Mouse (Mus musculus) 3134 (cell line): ENCODE data around the gene Prm3.
"Not testable (repeated sequence)": the region's sequence is repeated elsewhere in the genome, so short reads cannot be mapped to it uniquely, and the experiment has no call there.

ENCODE experiments used
- DNase-seq: peaks from one replicate; pipeline ENCODE4 v3.0.0-alpha.2; 2011; ENCODE audit warnings: low spot score; ENCODE audit not compliant: insufficient read length; ENCODE audit errors: extremely low read depth

Gene Prm3

DNA sequence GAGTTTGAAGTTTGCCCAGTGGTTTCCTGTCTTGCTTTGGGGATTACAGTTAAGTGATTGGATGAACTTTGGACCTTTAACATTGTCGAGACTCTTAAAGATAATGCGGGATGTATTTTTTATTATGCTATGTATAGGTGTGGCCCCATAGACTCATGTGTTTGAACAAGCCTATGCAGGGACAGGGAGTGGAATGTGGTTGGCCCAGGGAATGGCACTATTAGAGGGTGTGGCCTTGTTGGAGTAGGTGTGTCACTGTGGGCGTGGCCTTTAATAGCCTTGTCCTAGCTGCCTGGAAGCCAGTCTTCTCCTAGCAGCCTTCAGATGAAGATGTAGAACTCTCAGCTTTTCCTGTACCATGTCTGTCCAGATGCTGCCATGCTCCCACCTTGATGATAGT is 11.7 kb upstream of the Prm3 start:
- not testable (repeated sequence) for DNase-seq

DNA sequence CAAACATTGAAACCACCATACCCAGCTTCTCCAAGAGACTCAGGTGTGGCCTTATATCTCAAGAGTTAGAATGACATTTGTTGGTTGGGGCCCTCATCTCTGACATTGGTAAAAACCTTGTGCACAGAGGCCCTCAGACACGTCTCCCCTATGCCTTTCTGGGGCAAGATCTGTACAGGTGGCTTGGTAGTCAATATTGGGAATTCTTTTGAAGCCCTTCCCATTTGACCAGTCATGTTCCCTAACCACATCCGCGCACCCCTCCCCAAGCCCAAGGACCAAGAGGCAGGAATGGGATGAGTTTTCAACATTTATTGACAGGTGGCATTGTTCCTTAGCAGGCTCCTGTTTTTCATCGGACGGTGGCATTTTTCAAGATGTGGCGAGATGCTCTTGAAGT is 5.3 kb upstream of the Prm3 start, which contains the start of gene Prm2:
Gene Prm2, minus strand, starts transcription at position 101 of the 400 bp plus-strand sequence.
- no peak for DNase-seq

DNA sequence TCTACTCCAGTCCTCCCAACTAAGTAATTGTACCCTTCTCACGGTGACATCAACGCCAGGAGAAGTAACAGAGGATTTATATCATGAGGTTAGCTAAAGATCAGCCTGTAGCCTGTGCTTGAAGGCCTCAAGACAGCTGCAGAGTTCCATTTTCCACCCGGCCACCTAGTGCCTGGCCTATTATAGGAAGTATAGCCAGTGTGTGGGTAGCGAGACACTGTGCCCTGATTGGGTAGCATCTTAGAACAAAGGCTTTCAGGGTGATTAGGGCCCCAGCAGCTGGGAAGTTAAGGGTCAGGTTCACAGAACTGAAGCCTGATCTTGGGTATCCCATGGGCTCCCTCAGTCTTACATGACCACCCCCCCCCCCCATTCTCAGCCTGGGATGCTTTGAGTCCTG is 1.8 kb downstream of the Prm3 start:
- DNase-seq: no peak

DNA sequence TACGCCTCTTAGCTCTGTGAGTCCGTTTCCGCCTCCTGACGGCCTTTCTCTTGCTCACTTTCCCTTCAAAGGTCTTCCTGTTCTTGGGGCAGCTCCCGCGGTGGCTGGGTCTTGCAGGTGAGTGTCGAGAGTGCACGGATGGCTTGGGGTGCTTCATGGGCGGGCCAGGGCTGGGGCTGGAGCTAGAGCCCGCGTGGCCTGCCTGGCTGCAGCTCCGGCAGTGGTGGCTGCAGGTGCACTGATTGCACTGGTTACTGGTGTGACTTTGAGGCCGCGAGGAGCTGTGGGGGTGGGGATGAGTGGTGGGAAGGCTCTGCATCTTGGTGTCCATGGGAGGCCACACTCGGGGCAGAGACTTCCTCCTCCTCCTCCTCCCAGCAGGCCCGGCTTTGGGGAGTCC is 2.4 kb downstream of the Prm3 start, which contains the start of gene Tnp2:
Gene Tnp2, minus strand, starts transcription at position 390 of the 400 bp plus-strand sequence.
- no peak for DNase-seq

DNA sequence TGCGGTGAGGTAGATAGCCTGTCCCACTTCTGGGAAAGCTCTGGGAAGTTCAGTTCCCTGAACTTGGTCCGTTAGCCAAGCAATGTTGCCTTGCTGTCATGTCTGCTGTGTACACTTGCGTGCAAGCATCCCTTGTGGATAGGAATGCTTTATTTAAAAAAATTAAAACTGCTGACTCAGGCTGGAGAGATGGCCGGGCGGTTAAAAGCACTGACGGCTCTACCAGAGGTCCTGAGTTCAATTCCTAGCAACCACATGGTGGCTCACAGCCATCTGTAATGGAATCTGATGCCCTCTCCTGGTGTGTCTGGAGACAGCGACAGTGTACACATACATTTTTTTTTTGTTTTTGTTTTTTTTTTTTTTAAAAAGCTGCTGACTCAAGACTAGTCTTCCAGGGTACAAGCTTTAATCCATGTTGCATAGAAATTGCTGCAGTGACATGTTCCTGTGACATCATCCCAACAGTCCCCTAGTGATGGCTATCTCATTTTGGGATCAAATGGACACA is 3.1 kb downstream of the Prm3 start:
- DNase-seq: no peak

DNA sequence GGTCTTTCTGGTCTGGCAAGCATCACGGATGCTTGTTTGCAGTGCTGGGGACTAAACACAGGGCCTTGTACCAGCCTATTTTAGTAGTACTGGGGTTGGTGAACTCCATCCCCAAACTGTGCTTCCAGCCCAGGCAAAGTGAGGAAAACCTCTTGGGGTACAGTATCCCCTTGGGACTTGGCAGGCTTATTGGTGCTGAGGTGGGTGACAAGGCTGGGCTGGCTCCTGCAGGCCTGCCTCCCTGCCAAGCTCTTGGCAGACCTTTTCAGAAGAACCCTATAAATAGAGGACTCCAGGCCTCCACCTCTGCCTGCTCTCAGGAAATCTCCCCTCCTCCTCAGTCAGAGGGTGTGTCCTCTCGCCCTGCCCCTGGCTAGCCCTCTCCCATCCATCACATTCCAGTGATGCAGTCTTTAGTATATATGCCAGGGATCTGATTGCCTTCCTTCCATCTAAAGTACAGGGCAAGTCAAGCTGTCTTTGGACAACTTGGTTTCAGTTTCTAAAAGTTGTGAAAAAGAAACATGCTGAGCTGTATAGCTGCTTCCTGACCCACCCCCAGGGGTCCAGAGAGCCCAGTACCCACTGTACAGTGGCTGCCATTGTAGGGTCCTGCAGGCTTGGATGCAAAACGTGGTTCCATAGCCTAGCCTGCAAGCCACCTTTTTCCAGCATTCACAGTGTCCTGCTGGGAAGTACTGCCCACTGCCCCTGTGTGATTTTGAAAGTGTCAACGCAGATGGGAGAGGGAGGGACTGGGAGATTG is 3.7 kb downstream of the Prm3 start:
- DNase-seq: no peak

DNA sequence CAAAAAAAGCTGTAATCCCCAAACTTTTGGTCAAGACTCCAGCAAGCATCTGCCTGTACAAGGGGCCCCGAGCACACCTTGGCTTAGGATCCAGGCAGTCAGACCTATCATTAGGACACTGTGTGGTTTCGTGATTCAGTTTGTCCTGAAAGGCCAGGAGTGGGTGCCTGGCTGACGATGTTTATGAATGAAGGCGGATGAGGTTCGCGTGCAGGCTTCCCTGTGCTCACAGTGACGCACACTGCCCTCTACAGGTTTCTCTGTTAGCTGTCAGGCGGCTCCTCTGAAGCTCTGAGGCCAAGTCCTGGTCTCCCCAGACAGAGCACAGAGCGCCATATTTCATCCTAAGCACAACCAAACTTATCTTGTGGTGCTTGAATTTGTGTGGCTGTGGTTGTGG is 4.4 kb downstream of the Prm3 start:
- DNase-seq: no peak

DNA sequence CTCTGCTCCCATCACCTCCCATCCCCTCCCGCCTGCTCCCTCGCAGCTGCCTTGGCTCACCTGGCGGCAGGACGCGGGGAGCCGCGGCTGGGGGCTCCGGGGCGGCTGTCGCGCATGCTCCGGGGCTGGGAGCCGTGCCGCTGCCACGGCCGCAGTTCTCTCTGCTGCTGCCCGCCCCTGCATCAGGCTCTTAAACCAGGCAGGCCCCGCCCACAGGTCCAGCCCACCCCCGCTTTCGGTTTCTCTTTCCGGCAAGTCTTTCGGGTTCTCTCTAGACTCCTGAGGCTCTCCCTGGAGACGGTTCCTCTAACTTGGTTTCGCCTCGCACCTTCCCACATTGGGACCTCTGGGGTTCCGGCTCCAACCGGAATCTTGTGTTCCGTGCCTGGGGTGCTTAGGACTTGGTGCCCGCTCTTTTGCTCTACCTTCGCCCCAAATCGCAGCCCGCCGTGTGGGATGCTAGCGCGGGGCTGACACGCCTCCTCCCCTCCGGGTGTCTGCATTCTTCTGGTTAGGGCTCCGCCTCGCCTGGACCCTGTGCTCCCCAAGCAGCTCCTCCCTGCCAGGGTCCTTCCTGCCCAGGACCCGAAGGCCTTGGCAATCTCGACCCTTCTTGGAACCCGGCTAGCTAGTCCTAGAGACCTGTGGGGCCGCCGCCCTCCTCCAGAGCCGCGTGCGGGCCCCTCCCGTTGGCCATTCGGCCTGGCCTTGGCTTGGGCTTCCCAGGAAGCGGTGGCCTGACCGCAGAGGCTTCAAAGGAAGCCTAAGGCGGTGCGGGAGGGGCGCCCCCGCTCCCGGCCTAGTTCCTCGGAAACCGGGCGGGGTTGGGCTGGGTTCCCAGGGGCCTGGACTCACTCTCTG is 5.1 kb downstream of the Prm3 start, which contains the start of gene Socs1:
Gene Socs1, minus strand, starts transcription at position 166 of the 861 bp plus-strand sequence.
- peak; percentile 97 for DNase-seq

DNA sequence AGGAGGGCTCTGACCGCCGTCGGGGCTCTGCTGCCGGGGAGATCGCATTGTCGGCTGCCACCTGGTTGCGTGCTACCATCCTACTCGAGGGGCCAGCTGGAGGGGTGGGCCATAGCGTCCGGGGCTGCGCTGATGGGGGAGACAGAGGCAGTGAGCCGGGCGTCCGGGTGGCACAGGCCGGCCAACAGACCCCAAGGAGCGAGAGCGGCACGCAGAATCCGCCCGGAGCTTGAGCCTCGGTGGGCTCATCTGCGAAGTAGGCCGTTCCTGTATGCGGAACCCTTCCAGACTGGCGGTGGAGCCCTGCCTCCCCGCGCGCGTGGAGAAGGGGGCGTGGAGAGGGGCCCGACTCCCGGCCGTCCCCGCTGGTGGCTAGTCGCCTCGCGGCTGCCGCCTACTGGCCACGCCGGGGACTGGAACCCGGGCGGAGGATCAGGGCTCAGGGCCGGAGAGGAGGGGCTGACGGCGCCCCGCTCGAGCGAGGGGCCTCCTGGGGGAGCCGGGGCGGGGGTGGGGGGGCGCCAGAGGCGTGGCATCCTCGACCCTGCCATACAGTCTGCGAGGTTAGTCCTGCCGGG is 5.8 kb downstream of the Prm3 start:
- peak; percentile 94 for DNase-seq

DNA sequence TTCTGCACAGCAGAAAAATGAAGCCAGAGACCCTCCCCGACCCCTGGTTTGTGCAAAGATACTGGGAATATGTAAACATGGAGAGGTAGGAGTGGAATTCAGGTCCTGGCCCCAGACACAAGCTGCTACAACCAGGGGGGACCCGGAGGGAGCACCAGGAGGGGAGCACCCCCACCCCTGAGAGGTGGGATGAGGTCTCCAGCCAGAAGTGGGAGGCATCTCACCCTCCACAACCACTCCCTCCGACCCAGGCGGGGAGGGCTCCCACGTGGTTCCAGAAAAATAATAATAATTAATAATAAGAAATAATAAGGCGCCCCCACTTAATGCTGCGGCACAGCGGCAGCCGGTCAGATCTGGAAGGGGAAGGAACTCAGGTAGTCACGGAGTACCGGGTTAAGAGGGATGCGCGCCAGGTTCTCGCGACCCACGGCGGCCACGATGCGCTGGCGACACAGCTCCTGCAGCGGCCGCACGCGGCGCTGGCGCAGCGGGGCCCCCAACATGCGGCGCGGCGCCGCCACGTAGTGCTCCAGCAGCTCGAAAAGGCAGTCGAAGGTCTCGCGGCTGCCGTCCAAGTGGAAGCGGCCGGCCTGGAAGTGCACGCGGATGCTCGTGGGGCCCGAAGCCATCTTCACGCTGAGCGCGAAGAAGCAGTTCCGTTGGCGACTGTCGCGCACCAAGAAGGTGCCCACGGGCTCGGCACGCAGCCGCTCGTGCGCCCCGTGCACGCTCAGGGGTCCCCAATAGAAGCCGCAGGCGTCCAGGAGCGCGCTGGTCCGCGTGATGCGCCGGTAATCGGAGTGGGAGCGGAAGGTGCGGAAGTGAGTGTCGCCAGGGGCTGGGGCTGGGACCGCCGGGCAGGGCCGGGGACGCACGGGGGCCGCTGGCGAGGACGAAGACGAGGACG is 6.6 kb downstream of the Prm3 start:
- DNase-seq: peak; percentile 79

DNA sequence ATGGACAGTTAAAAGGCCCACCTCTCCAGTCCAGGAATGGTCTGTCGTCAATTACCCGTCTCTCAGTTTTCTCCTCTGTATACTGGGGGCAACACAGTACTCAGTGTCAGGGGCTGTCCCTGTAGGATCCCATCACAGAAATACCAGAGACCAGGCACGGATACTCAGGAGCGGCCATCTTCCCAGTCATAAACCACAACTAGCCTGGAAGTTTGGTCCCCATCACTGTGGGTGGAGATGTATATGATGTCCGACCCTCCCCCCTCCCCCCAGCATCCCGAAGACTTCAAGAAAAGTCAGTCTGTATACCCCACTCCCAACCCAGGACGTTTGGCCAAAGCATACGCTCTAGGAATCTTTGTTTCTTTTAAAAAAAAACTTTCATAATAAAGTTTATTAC is 7.3 kb downstream of the Prm3 start:
- DNase-seq: no peak

DNA sequence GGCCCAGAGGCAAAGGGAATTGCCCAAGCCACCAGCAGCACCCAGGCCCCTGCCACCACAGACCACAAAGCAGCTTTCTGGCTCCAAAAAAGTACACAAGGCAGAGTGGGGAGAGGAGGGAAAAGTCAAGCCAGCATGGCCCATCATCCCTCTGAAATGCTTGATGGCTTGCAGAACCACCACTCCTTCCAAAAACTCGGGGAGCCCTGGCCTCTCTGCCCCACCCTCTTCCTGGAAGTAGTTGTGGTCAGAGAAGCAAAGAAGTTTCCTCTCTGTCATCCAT is 7.6 kb downstream of the Prm3 start:
- peak; percentile 84 for DNase-seq

DNA sequence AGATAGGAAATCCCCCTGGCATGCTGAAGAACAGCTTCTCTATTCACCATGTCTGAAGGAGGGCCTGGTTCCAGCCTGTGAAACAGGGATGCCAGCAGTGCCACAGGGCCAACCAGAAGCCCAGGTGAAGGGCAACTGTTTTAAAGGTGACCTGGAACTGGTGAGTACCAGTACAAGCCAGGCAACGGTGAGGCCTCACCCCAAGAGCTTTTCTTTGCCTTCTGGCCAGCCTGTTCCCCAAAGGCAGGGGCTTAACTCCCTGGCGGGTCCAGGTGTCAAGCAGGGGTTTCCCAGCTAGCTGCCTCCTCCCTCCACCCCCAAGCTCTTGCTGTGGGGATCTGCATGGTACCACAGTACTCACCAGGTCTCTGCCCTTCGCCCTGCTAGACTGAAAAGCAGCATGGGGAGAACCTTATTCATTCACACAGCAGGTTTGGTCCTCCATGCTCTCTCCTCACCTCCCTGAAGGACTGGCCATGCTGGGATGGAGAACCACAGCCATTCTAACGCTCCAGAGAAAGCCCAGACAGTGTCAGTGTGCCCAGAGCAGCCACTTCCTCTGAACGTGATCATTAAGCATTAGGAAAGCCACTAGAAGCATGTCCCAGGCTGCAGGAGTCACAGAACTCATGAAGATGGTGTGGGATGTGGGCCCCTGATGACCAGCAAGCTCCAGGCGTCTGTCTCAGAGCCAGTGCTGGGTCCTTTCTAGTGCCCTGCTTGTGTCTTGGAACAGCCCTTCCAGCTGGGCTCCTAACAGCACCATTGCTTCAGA is 8.2 kb downstream of the Prm3 start:
- no peak for DNase-seq

DNA sequence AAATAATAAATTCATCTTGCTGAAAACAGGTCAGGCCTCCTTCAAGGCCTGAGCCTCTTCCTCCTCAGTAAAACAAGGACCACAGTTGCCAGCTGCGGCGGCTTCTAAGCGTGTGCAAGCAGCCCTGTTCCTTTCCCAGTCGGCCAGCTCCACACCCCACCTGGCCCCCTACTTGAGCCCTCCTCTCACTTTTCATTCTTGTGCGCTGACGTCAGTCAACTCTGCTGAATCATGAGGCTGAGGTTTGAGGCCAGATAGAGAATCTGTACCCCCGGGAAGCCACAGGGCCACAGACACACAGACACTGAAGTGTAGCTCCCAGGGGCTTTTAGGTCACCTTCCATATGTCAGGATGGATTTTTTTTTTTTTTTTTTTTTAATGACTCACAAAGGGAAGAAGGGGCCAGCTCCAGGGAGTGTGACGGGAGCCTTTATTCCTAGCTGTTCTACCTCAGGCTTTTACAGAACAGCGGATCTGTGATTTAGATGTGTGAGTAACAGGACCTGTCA is 8.8 kb downstream of the Prm3 start:
- peak; percentile 87 for DNase-seq

DNA sequence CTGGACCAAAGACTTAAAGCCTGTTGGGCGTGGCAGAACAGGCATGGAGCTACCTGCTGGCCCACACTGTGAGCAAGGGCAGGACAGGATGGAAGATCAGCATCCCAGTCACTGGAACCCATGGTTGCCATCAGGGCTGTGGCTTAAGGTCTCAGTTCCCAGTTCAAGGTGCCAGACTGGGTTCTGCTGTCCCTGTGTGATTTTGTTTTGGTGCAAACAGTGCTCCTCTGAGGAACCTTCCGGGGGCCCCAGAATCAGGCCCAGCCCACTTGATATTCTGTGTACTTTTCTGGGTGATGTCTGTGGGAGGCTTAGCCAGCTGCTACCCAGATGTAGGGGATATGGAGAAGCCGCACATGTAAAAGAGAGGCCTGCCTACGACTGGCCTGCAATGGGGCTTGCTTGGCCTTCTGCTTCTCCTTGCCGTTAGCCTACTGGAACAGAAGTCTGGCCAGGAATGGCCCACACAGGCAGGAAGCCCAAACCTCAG is 10.0 kb downstream of the Prm3 start:
- no peak for DNase-seq

DNA sequence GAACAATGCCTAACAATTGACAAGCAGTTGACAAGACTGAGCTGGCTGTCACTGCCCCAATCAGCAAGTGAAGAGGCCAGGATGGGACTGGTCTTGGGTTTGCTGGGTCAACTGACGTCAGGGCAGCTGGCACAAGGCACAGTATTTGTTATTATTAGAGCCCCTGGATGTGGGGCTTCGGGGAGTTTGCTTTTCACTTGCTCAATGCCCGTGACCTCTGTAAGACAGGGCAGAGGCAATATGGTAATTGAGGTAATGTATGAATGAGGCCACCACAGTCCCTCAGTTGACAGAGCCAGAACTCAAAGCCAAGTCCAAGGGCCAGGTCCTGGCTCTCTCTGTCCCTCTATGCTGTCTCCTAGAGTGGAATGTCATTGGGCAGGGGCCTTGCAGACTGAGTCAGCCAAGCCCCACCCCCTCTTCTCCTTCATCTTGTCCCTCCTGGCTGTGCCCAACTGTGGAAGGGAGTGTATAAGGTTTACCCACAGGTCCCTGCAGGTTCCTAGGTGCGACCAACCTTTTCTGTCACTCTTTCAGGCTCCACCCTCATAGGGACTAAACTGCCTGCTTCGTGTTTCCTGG is 13.0 kb downstream of the Prm3 start:
- DNase-seq: no peak

DNA sequence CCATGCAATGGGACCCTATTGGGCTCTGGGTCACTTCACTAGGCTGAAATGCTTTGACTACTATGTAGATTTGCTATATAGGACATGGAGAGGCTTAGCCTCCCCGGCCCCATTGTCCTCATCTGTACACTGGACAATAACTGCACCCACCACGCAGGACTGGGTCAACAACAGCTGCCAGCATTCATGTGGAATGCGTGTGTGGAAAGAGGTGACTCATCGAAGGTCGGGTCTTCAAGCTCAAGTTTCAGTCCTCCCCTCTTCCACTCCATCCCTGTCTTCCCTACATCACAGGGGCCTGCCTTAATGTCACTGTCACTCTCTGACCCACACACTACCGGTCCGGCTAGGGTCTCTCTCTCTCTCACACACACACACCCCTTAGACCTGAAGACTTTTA is 14.4 kb downstream of the Prm3 start:
- peak; percentile 61 for DNase-seq

DNA sequence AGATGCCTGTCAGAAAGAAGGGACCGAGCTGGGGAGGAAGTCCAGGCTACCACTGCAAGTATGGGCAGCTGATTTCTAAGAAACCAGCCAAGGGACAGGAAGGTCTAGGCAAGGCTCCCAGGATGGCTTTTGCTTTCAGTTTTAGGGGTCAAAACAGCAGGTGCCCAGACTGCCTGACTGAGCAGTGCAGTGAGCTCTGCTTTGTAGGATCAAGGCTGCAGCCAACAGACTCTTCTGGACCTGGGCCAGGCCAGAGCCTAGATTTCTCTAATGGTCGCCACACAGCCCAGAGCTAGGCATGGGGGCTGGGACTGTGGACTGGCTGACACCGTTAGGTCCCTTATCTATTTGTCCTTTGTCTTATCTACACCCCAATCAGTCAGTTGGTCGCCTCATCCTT is 16.0 kb downstream of the Prm3 start:
- no peak for DNase-seq

DNA sequence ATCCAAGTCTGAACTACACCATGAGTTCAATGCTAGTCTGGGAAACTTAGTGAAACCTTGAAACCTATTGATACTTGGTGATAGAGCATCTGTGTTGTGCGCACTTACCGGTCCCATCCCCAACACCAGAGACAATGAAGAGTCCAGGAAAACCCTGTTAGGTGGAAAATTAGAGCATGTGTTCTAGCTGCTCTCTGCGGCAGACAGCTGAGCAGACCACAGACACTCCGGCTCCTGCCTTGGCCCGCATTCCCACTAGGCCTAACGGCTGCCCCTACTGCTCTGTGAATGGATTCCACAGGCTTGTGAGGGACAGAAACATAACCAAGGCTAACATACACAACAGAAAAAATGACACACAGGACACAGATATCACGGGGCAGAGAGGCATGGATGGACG is 17.2 kb downstream of the Prm3 start:
- DNase-seq: no peak
